26 mouse cellular contexts compared by ENCODE assay signal in the genomic region with DNA sequence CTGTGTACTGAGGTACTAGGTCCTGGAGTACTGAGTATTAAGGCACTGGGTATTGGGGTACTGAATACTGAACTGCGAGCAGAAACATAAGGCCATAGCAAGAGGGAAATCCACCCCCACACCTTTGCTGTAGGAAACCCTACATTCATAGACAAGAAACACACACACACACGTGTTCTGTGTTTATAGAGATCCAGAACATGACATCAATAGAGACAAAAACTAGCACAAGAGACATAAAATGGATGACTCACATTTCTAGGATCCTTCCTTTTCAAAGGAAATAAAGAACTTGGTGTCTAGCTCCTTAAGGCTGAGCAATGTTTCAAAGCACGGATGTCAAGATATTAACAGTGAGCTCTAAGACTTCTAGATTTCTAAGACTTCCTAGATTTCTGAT. TPM values are rescaled to one million over a fixed set of nuclear protein-coding genes. Genes with fewer than 3 reads are reported as not detected.
DNase-seq lines count a peak whose midpoint lies in the region; ATAC-seq and TF ChIP-seq lines count a peak whose summit lies in the region.
"Had no signal": no experiment of that assay in that cellular context is flagged by ENCODE, and none has a peak within 500 bp of the region (broad histone marks: within the 10 kb centered on the region; RNA-seq: fewer than 3 reads in every experiment).

No protein-coding gene starts in this region.

- ATAC-seq in frontal cortex, adult (ENCODE audit: low TSS enrichment) = peak; percentile 53; the same call in 1 of the 2 replicates
- ATAC-seq in hindbrain, embryonic 11.5 days (ENCODE audit: low FRiP score) = no peak
- no peak for ATAC-seq in hindbrain, postnatal 0 days
- no peak for ATAC-seq in midbrain, embryonic 11.5 days (ENCODE audit: low FRiP score)
- no peak for ATAC-seq in midbrain, postnatal 0 days (ENCODE audit: low FRiP score)
- ATAC-seq: forebrain, embryonic 16.5 days; intestine, embryonic 15.5 days; Patski had no signal

- peak overlapping the region; percentile 82 for H3K27ac ChIP-seq in hindbrain, embryonic 11.5 days (ENCODE audit: low read depth, low read length)
- no peak overlapping the region for H3K27ac ChIP-seq in hindbrain, postnatal 0 days
- H3K27ac ChIP-seq in midbrain, embryonic 11.5 days (ENCODE audit: low read depth, low read length) = no peak overlapping the region; the same call in 1 of the 2 replicates
- H3K27ac ChIP-seq in midbrain, postnatal 0 days (ENCODE audit: low read depth, low read length) = no peak overlapping the region
- H3K27ac ChIP-seq in limb, embryonic 10.5 days = peak overlapping the region; percentile 91; the same call in 1 of the 2 replicates
- no peak overlapping the region for H3K27ac ChIP-seq in cerebellum, adult 2 months (ENCODE audit: insufficient read depth, low read length)
- H3K27ac ChIP-seq: embryonic facial prominence, embryonic 12.5 days; embryonic facial prominence, embryonic 15.5 days; forebrain, embryonic 12.5 days; heart, adult 2 months; heart, embryonic 10.5 days; intestine, embryonic 15.5 days had no signal

- H3K4me2 ChIP-seq in hindbrain, embryonic 11.5 days (replicated peaks; ENCODE audit: low read depth, low read length) = no peak overlapping the region
- H3K4me2 ChIP-seq in hindbrain, postnatal 0 days (ENCODE audit: low read depth, low read length) = no peak overlapping the region
- H3K4me2 ChIP-seq in midbrain, embryonic 11.5 days = no peak overlapping the region
- H3K4me2 ChIP-seq in midbrain, postnatal 0 days (ENCODE audit: low read depth, low read length, poor library complexity, severe bottlenecking) = no peak overlapping the region
- H3K4me2 ChIP-seq: embryonic facial prominence, embryonic 12.5 days; embryonic facial prominence, embryonic 15.5 days; forebrain, embryonic 12.5 days; intestine, embryonic 15.5 days had no signal

- H3K9me3 ChIP-seq in hindbrain, embryonic 11.5 days (ENCODE audit: control insufficient read depth, low read length) = no peaks in the 10 kb centered on the region
- no peaks in the 10 kb centered on the region for H3K9me3 ChIP-seq in hindbrain, postnatal 0 days (ENCODE audit: low read length)
- no peaks in the 10 kb centered on the region for H3K9me3 ChIP-seq in midbrain, embryonic 11.5 days (ENCODE audit: control insufficient read depth, low read length)
- H3K9me3 ChIP-seq in midbrain, postnatal 0 days (ENCODE audit: low read length) = no peaks in the 10 kb centered on the region
- no peaks in the 10 kb centered on the region for H3K9me3 ChIP-seq in limb, embryonic 10.5 days (replicated peaks)
- H3K9me3 ChIP-seq: embryonic facial prominence, embryonic 12.5 days; embryonic facial prominence, embryonic 15.5 days; forebrain, embryonic 12.5 days; G1E; heart, embryonic 10.5 days; intestine, embryonic 15.5 days had no signal

- TF ChIP-seq CTCF in hindbrain, postnatal 0 days (IDR thresholded peaks at IDR 0.05; ENCODE audit: low read depth) = no peak
- TF ChIP-seq CTCF in midbrain, postnatal 0 days (IDR thresholded peaks at IDR 0.05) = no peak
- no peak for TF ChIP-seq CTCF in cerebellum, adult 2 months (IDR thresholded peaks at IDR 0.05; ENCODE audit: borderline replicate concordance, insufficient read depth, low read depth, low read length)

- H3K9ac ChIP-seq in hindbrain, embryonic 11.5 days (ENCODE audit: low read depth, low read length) = no peak overlapping the region
- no peak overlapping the region for H3K9ac ChIP-seq in hindbrain, postnatal 0 days (replicated peaks; ENCODE audit: low read length)
- H3K9ac ChIP-seq in midbrain, embryonic 11.5 days (ENCODE audit: low read length) = no peak overlapping the region
- no peak overlapping the region for H3K9ac ChIP-seq in midbrain, postnatal 0 days (replicated peaks; ENCODE audit: low read length, poor library complexity, severe bottlenecking)
- H3K9ac ChIP-seq: embryonic facial prominence, embryonic 12.5 days; embryonic facial prominence, embryonic 15.5 days; forebrain, embryonic 12.5 days; intestine, embryonic 15.5 days had no signal

- 89% methylated on average over 3 of the region's 3 CpGs for WGBS in hindbrain, embryonic 11.5 days
- WGBS in hindbrain, postnatal 0 days = 94% methylated on average over 3 of the region's 3 CpGs
- WGBS in midbrain, embryonic 11.5 days = 92% methylated on average over 3 of the region's 3 CpGs
- 94% methylated on average over 3 of the region's 3 CpGs for WGBS in midbrain, postnatal 0 days
- 95% methylated on average over 3 of the region's 3 CpGs for WGBS in limb, embryonic 10.5 days
- 97% methylated on average over 3 of the region's 3 CpGs for WGBS in cerebellum, adult 2 months

- H3K27me3 ChIP-seq in hindbrain, embryonic 11.5 days (ENCODE audit: control insufficient read depth, insufficient read depth, low read length) = no peaks in the 10 kb centered on the region
- no peaks in the 10 kb centered on the region for H3K27me3 ChIP-seq in hindbrain, postnatal 0 days (ENCODE audit: insufficient read depth, low read length)
- no peaks in the 10 kb centered on the region for H3K27me3 ChIP-seq in midbrain, embryonic 11.5 days (ENCODE audit: control insufficient read depth, insufficient read depth, low read length)
- no peaks in the 10 kb centered on the region for H3K27me3 ChIP-seq in midbrain, postnatal 0 days (ENCODE audit: insufficient read depth, low read length)
- no peaks in the 10 kb centered on the region for H3K27me3 ChIP-seq in limb, embryonic 10.5 days (ENCODE audit: low read depth, poor library complexity, severe bottlenecking)
- H3K27me3 ChIP-seq in cerebellum, adult 2 months (ENCODE audit: control insufficient read depth, insufficient read depth, low read length) = no peaks in the 10 kb centered on the region
- H3K27me3 ChIP-seq: CH12.LX; embryonic facial prominence, embryonic 12.5 days; embryonic facial prominence, embryonic 15.5 days; intestine, embryonic 15.5 days; Patski had no signal

- no peaks in the 10 kb centered on the region for H3K36me3 ChIP-seq in hindbrain, embryonic 11.5 days (ENCODE audit: control insufficient read depth, insufficient read depth, low read length)
- no peaks in the 10 kb centered on the region for H3K36me3 ChIP-seq in hindbrain, postnatal 0 days (ENCODE audit: insufficient read depth, low read length)
- no peaks in the 10 kb centered on the region for H3K36me3 ChIP-seq in midbrain, embryonic 11.5 days (ENCODE audit: control insufficient read depth, insufficient read depth, low read length)
- no peaks in the 10 kb centered on the region for H3K36me3 ChIP-seq in midbrain, postnatal 0 days (ENCODE audit: insufficient read depth, low read length)
- no peaks in the 10 kb centered on the region for H3K36me3 ChIP-seq in limb, embryonic 10.5 days
- H3K36me3 ChIP-seq: embryonic facial prominence, embryonic 12.5 days; embryonic facial prominence, embryonic 15.5 days; forebrain, embryonic 12.5 days; G1E; heart, embryonic 10.5 days; intestine, embryonic 15.5 days had no signal

- no peak overlapping the region for H3K4me3 ChIP-seq in hindbrain, embryonic 11.5 days (ENCODE audit: low read depth, low read length)
- no peak overlapping the region for H3K4me3 ChIP-seq in hindbrain, postnatal 0 days (ENCODE audit: low read length)
- no peak overlapping the region for H3K4me3 ChIP-seq in midbrain, embryonic 11.5 days (ENCODE audit: low read depth, low read length)
- H3K4me3 ChIP-seq in midbrain, postnatal 0 days (ENCODE audit: low read depth, low read length) = no peak overlapping the region
- H3K4me3 ChIP-seq in limb, embryonic 10.5 days = no peak overlapping the region
- H3K4me3 ChIP-seq in cerebellum, adult 2 months (replicated peaks; ENCODE audit: insufficient read depth, low read depth, low read length) = no peak overlapping the region
- H3K4me3 ChIP-seq: embryonic facial prominence, embryonic 12.5 days; embryonic facial prominence, embryonic 15.5 days; forebrain, embryonic 12.5 days; heart, adult 2 months; heart, embryonic 10.5 days; intestine, embryonic 15.5 days had no signal

- TF ChIP-seq POLR2A in cerebellum, adult 2 months (IDR thresholded peaks at IDR 0.05; ENCODE audit: borderline replicate concordance, insufficient read depth, low read length) = no peak

- no peaks in the 10 kb centered on the region; the same call in 1 of the 2 replicates for H3K4me1 ChIP-seq in hindbrain, embryonic 11.5 days (replicated peaks; ENCODE audit: control insufficient read depth, insufficient read depth, low read length)
- H3K4me1 ChIP-seq in hindbrain, postnatal 0 days (ENCODE audit: insufficient read depth, low read length) = 0 out of 2 replicates have a peak, but pooled peaks cover 6% of the 10 kb centered on the region
- H3K4me1 ChIP-seq in midbrain, embryonic 11.5 days (ENCODE audit: control insufficient read depth, insufficient read depth, low read length) = peaks cover 31% of the 10 kb centered on the region
- H3K4me1 ChIP-seq in midbrain, postnatal 0 days (ENCODE audit: insufficient read depth, low read length) = peaks cover 5% of the 10 kb centered on the region; the same call in 1 of the 2 replicates
- H3K4me1 ChIP-seq in limb, embryonic 10.5 days = peaks cover 45% of the 10 kb centered on the region
- H3K4me1 ChIP-seq in cerebellum, adult 2 months (ENCODE audit: control insufficient read depth, insufficient read depth, low read length) = no peaks in the 10 kb centered on the region

- DNase-seq in frontal cortex, adult 2 months (ENCODE audit: extremely low spot score in 1 of 2, low spot score in 1 of 2) = no peak
- DNase-seq in hindbrain, embryonic 11.5 days (ENCODE audit: low spot score) = no peak
- no peak for DNase-seq in hindbrain, postnatal 0 days (ENCODE audit: low spot score)
- peak; percentile 78 for DNase-seq in midbrain, embryonic 11.5 days (ENCODE audit: low spot score, missing footprints)
- no peak for DNase-seq in midbrain, postnatal 0 days (ENCODE audit: low spot score)
- DNase-seq in limb, embryonic 10.5 days (ENCODE audit: low spot score) = no peak
- no peak for DNase-seq in cerebellum, adult 2 months
- DNase-seq: adrenal gland, postnatal 10 days; adrenal gland, postnatal 36 days; B cell, adult 2 months; cerebellum, adult 18-20 months; cerebellum, adult 9-11 months; cerebellum, postnatal 25 days; gastrocnemius, postnatal 25 days; heart, adult 2 months; kidney, adult 11 months had no signal

RNA-seq across cellular contexts. Expression of a gene that starts 49.9 kb away (rescaled TPM):
- polyA plus RNA-seq in frontal cortex, adult 2 months (2012; rRNA removed) = 3.2 and 3.9 TPM in 2 replicates
- polyA plus RNA-seq in hindbrain, embryonic 11.5 days (2014; fragmentation: Nextera tagmentation; extraction: Ambion mirVana) = 10.6 and 13.1 TPM in 2 replicates
- total RNA-seq in hindbrain, postnatal 0 days (2014; rRNA removed) = 3.3 and 3.5 TPM in 2 replicates
- 3.2 TPM in 2 replicates for polyA plus RNA-seq in hindbrain, postnatal 0 days (2015; fragmentation: Nextera tagmentation; extraction: Ambion mirVana)
- polyA plus RNA-seq in midbrain, embryonic 11.5 days (2014; fragmentation: Nextera tagmentation; extraction: Ambion mirVana) = 10.5 and 11.8 TPM in 2 replicates
- 3.5 and 5.9 TPM in 2 replicates for total RNA-seq in midbrain, postnatal 0 days (2014; rRNA removed)
- 2.4 and 2.9 TPM in 2 replicates for polyA plus RNA-seq in midbrain, postnatal 0 days (2015; fragmentation: Nextera tagmentation; extraction: Ambion mirVana)
- 14.0 and 15.7 TPM in 2 replicates for polyA plus RNA-seq in limb, embryonic 10.5 days (2016; fragmentation: Nextera tagmentation; extraction: Ambion mirVana)
- polyA plus RNA-seq in cerebellum, adult 2 months (2012; rRNA removed) = 3.9 and 5.0 TPM in 2 replicates

Comparison
In these comparisons a context has a peak if more than half of its experiments do, and no peak if none do; other contexts are left out.
1. H3K27ac ChIP-seq: peak in hindbrain, embryonic 11.5 days (single experiment) and limb, embryonic 10.5 days (single experiment); none in hindbrain, postnatal 0 days (single experiment), midbrain, embryonic 11.5 days (single experiment), midbrain, postnatal 0 days (single experiment) and cerebellum, adult 2 months (single experiment).